Mouse (Mus musculus) adrenal gland (tissue): Measurements from ENCODE around the gene Gm12394.
"Not testable (repeated sequence)": the region's sequence is repeated elsewhere in the genome, so short reads cannot be mapped to it uniquely, and the experiment has no call there.

Source experiments
- intact Hi-C: fragments of 180-260 bp; cut with DNase I; formaldehyde crosslinking; loops from one replicate; pipeline ENCODE4 v1.15.1; 2025

Gene Gm12394

GRCm38 (mm10) chr4:42863487-42863886 is 6.9 kb upstream of the Gm12394 start:
- intact Hi-C loops, result not testable (repeated sequence)

- intact Hi-C loops, result not testable (repeated sequence)
These were observed 3.9 kb upstream of the Gm12394 start for GRCm38 (mm10) chr4:42860483-42860882.

GRCm38 (mm10) chr4:42853788-42854187 is 2.8 kb downstream of the Gm12394 start, which contains the start of gene Fam205a1:
Gene Fam205a1, minus strand, starts transcription at chr4:42853888.
- intact Hi-C loops, result not testable (repeated sequence)

GRCm38 (mm10) chr4:42773893-42774292 is 82.7 kb downstream of the Gm12394 start, which contains the start of gene Ccl21a:
Gene Ccl21a, minus strand, starts transcription at chr4:42773993.
- intact Hi-C loops, result not testable (repeated sequence)

- intact Hi-C loops, result not testable (repeated sequence)
These were observed 100.1 kb downstream of the Gm12394 start, which contains the start of gene Ccl19 for GRCm38 (mm10) chr4:42756477-42756876. Gene Ccl19, minus strand, starts transcription at chr4:42756577.

GRCm38 (mm10) chr4:42735245-42735644 is 121.3 kb downstream of the Gm12394 start, which contains the start of gene 4930578G10Rik:
Gene 4930578G10Rik, plus strand, starts transcription at chr4:42735545.
- intact Hi-C loops, result not testable (repeated sequence)
